Mouse (Mus musculus): ENCODE measurements around the gene Eef1akmt1. TPM values are rescaled to one million over a fixed set of nuclear protein-coding genes. Genes with fewer than 3 reads are reported as not detected.
A peak's percentile ranks its signal among the peaks of the same experiment; 100 is the strongest.

Gene Eef1akmt1
- polyA plus RNA-seq, 1 experiment: not detected

DNA sequence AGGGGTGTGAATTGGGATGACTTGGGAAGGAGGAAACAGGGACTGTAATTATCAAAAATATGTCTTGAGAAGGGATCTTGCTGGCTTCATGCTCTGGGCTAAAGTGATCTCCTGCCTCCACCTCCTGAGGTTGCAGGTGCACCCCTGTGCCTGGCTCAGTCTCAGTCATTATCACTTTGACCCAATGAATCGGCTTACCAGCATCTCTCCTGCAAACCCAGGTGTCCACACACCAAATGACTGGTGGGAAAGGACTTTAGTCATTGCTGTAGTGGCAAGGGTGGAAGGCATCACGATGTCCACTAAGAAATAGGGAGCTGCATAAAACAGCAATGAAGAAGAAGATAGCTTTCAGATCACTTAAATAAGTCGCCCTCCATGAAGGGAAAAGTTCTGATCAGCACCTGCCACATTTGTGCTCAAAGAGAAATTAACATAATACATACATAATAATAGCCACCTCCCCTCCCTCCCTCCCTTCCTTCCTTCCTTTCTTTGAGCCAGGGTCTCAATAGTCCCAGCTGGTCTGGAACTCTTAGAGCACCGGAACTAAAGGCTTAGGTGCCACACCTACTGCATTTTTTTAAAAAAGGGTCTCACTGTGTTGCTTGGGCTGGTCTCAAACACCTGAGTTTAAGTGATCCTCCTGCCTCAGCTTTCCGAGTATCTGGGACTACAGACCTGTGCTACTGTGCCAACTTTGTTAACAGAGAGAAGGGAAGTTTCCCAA, 41.5 kb downstream of the Eef1akmt1 start:
- H3K27ac ChIP-seq (ENCODE audit: insufficient read depth, low read depth, low read length): peak overlapping the region; percentile 91
- 53% methylated on average over 5 of the region's 5 CpGs for WGBS

DNA sequence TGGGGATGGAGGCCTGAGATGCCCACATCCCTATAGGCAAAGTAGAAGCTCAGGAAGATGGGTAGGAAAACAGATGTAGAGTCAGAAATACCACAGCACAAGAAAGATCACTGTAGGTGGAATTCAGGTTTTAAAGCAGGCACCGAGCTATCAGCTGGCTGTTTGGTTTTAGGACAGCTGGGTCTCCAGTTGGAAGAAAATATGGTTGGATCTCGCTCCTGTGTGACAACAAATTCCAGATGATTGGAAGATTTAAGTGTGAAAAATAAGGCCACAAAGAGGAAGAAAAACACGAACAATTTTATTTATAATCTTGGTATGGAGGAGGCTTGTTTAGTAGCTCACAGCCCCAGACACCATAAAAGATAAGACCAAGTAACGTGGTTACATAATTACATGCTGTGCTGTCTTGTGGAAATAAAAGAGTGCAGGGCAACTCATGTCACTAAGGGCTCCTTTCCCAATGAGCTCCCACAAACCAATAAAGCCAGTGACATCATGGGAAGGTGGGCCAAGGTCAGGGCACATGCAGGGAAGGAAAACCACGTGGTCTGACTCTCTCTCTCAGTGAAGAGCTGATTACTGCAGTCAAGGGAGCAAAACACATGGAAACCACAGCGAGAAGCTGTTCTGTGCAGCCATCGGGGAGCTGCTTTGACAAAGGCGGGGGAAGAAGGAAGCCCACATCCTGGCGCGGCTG, 42.2 kb downstream of the Eef1akmt1 start:
- WGBS: 18% methylated on average over 10 of the region's 10 CpGs
- Histone ChIP-seq H3K27ac (ENCODE audit: insufficient read depth, low read depth, low read length) (peak overlapping the region; percentile 91), H3K4me1 (ENCODE audit: control insufficient read depth, insufficient read depth, low read length) (peaks cover 30% of the 10 kb centered on the region), H3K4me3 (ENCODE audit: insufficient read depth, low read depth, low read length) (no peak overlapping the region)
- TF ChIP-seq CTCF (IDR thresholded peaks at IDR 0.05; ENCODE audit: insufficient read depth, low read depth, low read length): no peak
- TF ChIP-seq POLR2A (IDR thresholded peaks at IDR 0.05; ENCODE audit: insufficient read depth, low read depth, low read length): no peak

More for the DNA sequence above, 41.5 kb downstream of the Eef1akmt1 start:
- H3K4me1 ChIP-seq (ENCODE audit: control insufficient read depth, insufficient read depth, low read length): peaks cover 38% of the 10 kb centered on the region
- no peak overlapping the region for H3K4me3 ChIP-seq (ENCODE audit: insufficient read depth, low read depth, low read length)
- TF ChIP-seq CTCF (IDR thresholded peaks at IDR 0.05; ENCODE audit: insufficient read depth, low read depth, low read length) (no peak), POLR2A (IDR thresholded peaks at IDR 0.05; ENCODE audit: insufficient read depth, low read depth, low read length) (no peak)

DNA sequence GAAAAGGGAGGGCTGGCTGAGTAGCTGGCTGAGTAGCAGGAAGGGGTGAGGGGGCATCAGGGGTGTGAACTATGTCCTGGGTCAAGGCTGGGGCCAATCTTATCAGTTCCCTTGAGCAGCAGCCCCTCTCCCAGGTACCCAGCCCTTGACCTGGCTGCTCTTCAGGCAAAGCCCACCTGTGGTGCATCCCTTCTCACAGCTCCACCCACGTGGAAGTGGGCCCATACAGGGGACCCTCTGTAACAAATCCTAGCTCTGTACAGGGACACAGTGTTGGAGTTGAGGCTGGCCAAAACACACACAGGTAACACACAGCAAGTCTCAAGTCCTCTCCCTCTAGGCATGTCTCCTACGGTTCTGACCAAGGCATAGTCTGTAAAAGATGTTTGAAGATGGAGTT, 43.8 kb downstream of the Eef1akmt1 start:
- WGBS: 59% methylated on average over 2 of the region's 2 CpGs
- Histone ChIP-seq H3K4me1 (ENCODE audit: control insufficient read depth, insufficient read depth, low read length) (peaks cover 25% of the 10 kb centered on the region), H3K27ac (ENCODE audit: insufficient read depth, low read depth, low read length) (0 out of 2 replicates have a peak overlapping the region, but pooled peaks have one; percentile 21), H3K4me3 (ENCODE audit: insufficient read depth, low read depth, low read length) (no peak overlapping the region)
- TF ChIP-seq CTCF (IDR thresholded peaks at IDR 0.05; ENCODE audit: insufficient read depth, low read depth, low read length) (no peak), POLR2A (IDR thresholded peaks at IDR 0.05; ENCODE audit: insufficient read depth, low read depth, low read length) (no peak)

DNA sequence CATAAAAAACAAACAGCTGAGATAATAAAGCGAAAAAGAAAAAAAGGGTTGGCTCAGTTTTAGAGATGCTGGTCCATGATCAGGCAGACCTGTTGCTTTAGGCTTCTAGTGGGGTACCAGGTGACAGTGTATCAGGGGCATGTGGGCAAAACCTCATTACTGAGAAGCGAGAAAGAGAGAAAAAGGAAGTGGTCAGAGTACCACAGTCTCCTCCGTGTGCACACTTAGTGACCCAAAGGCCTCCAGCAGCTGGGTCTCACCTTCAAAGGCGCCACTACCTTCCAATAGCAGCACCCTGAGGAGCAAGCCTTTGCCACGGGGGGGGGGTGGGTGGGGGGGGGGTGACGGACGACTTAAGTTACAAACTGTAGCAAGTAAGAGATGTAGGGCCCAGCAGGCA, 44.3 kb downstream of the Eef1akmt1 start:
- Histone ChIP-seq H3K4me3 (ENCODE audit: insufficient read depth, low read depth, low read length) (no peak overlapping the region), H3K4me1 (ENCODE audit: control insufficient read depth, insufficient read depth, low read length) (peaks cover 25% of the 10 kb centered on the region), H3K27ac (ENCODE audit: insufficient read depth, low read depth, low read length) (no peak overlapping the region)
- TF ChIP-seq CTCF (IDR thresholded peaks at IDR 0.05; ENCODE audit: insufficient read depth, low read depth, low read length) (no peak), POLR2A (IDR thresholded peaks at IDR 0.05; ENCODE audit: insufficient read depth, low read depth, low read length) (no peak)
- 45% methylated on average over 7 of the region's 7 CpGs for WGBS

DNA sequence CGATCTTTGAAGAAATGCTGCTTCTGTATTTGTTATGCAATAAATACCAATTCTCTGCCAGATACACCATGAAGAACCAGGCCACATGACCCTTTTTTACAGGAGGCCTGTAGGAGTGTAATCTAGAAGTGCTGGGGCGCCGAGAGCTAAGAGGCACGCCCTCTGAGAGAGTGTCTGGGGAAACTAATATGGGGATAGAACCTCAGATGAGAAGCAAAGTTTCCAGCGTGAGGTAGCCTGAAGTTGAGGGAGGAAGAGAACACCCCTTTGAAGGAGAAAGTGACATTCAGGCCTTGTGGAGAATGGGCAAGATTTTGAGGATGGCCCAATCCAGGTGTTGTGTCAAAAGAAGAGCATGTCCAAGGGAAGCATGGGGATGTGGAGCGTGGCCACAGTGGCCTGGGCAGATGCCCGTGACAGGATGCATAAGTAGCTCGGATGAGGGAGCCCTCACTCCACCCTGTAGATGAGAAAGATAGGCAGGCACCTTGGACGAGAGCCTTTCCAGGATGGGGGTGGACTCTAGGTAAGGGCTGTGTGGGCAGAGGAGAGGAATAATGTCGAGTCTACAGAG, 45.3 kb downstream of the Eef1akmt1 start:
- no peak overlapping the region for H3K27ac ChIP-seq (ENCODE audit: insufficient read depth, low read depth, low read length)
- TF ChIP-seq CTCF (IDR thresholded peaks at IDR 0.05; ENCODE audit: insufficient read depth, low read depth, low read length) (no peak), POLR2A (IDR thresholded peaks at IDR 0.05; ENCODE audit: insufficient read depth, low read depth, low read length) (no peak)
- 47% methylated on average over 10 of the region's 10 CpGs for WGBS

DNA sequence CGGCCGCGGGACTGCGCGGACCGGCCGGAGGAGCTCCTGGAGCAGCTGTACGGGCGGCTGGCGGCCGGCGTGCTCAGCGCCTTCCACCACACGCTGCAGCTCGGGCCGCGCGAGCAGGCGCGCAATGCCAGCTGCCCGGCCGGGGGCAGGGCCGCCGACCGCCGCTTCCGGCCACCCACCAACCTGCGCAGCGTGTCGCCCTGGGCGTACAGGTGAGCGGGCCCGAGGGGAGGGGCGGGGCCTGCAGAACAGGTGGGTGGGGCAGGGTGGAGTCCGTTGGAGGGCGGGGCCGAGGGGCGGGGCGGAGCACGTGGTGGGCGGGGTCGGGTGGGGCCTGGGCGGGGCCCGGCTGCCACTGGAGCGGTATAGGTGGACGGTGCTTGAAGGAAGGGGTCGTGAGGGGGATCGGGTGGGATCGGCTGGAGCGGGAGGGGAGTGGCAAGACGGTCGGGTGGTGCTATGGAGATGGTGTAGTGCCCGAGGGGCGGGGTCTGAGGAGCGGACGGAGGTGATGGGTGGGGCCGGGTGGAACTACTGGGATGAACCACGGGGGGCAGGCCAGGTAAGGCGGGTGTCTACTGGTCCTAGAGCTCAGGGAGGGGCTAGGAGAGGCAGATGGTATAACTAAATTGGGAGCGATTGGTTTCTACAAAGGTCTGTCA, 45.9 kb downstream of the Eef1akmt1 start:
- 0 out of 2 replicates have a peak, but pooled peaks have one; percentile 6 for TF ChIP-seq POLR2A (IDR thresholded peaks at IDR 0.05; ENCODE audit: insufficient read depth, low read depth, low read length)
- TF ChIP-seq CTCF (IDR thresholded peaks at IDR 0.05; ENCODE audit: insufficient read depth, low read depth, low read length): no peak
- Histone ChIP-seq H3K4me1 (ENCODE audit: control insufficient read depth, insufficient read depth, low read length) (peaks cover 25% of the 10 kb centered on the region), H3K27ac (ENCODE audit: insufficient read depth, low read depth, low read length) (no peak overlapping the region), H3K4me3 (ENCODE audit: insufficient read depth, low read depth, low read length) (peak overlapping the region; percentile 97)
- WGBS: 3% methylated on average over 54 of the region's 60 CpGs

More for the DNA sequence above, 45.3 kb downstream of the Eef1akmt1 start:
- Histone ChIP-seq H3K4me1 (ENCODE audit: control insufficient read depth, insufficient read depth, low read length) (peaks cover 25% of the 10 kb centered on the region), H3K4me3 (ENCODE audit: insufficient read depth, low read depth, low read length) (peak overlapping the region; percentile 97)

DNA sequence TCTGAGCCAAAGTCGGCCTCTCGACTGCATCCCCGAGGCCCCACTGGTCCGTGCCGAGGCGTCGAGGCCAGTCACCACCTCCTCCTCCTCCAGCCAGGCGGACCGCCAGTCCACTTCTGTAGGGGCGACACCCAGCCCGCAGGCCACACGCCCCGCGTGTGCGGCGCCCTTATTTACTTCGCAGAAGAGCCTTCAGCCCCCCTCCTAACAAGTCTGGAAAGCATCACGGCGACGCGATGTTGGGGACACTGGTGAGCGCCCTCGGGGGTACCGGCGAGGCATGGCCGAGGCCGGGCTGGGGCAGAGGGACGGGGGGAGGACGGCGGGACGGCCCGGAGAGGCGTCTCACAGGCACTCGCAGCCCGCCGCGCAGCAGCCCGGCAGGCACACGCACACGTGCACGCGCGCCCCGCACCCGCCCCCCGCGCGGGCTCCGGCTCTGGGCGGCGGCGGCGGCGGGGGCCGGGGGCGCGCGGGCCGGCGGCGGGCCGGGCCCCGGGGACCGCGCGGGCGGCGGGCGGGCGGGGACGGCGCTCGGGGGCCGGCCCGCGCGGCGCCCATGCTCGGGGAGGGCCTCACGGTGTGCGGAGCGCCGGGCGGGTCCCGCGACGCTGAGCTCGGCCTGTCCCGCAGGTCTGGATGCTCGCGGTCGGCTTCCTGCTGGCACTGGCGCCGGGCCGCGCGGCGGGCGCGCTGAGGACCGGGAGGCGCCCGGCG, 46.6 kb downstream of the Eef1akmt1 start, which contains the start of gene Il17d:
Gene Il17d (plus strand): TSS at position 107 of the 717 bp plus-strand sequence.
- 0 out of 2 replicates have a peak, but pooled peaks have one; percentile 28 for TF ChIP-seq POLR2A (IDR thresholded peaks at IDR 0.05; ENCODE audit: insufficient read depth, low read depth, low read length)
- TF ChIP-seq CTCF (IDR thresholded peaks at IDR 0.05; ENCODE audit: insufficient read depth, low read depth, low read length): no peak
- Histone ChIP-seq H3K27ac (ENCODE audit: insufficient read depth, low read depth, low read length) (peak within 1 kb of the TSS; percentile 22; the same call in 1 of the 2 replicates), H3K4me1 (ENCODE audit: control insufficient read depth, insufficient read depth, low read length) (peaks cover 21% of the 10 kb centered on the region), H3K4me3 (ENCODE audit: insufficient read depth, low read depth, low read length) (peak within 1 kb of the TSS; percentile 97)
- WGBS: 4% methylated on average over 92 of the region's 104 CpGs

DNA sequence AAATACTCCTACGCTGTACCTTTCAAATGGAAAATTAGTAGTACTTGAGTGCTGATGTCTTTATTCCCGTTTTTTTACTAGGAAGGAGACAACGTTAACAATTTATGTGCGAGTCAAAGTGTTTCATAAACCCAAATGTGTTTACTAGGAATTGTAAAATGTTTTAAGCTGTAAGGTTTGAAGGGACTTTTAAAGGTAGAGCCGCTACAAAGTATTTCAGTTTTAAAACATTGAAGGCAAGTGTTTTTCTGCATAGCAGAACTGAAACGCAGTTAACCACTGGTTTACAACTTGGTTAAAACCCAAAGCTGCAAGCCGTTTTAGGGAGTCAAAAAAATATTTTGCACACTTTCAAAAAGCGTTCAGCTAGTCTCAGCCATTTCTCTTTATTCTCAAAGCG, 47.6 kb downstream of the Eef1akmt1 start:
- no peak for TF ChIP-seq CTCF (IDR thresholded peaks at IDR 0.05; ENCODE audit: insufficient read depth, low read depth, low read length)
- no peak for TF ChIP-seq POLR2A (IDR thresholded peaks at IDR 0.05; ENCODE audit: insufficient read depth, low read depth, low read length)
- Histone ChIP-seq H3K4me1 (ENCODE audit: control insufficient read depth, insufficient read depth, low read length) (peaks cover 15% of the 10 kb centered on the region), H3K4me3 (ENCODE audit: insufficient read depth, low read depth, low read length) (no peak overlapping the region), H3K27ac (ENCODE audit: insufficient read depth, low read depth, low read length) (no peak overlapping the region)
- 43% methylated on average over 9 of the region's 9 CpGs for WGBS
